Comparison of ENCODE assay signal across 28 mouse cellular contexts in the genomic region with DNA sequence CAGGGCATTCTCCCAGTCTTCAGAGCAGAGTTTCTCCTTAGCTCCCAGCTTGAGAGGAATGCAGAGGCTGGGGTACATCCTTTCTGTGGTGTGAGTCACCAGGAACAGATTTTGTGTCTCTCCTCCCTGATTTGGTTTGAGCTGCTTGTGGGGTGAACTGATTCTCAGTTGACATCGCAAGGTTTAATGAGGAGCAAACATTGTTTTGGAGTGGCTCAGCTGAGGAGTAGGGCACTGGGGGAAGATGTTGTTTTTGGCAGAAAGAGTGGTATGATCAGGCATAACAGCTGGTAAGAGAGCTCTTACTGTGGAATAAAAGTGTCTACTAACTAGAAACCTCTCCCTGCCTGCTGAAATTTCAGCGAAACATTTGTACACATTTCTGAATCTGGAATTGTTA.
DNase-seq lines count a peak whose midpoint lies in the region; ATAC-seq and TF ChIP-seq lines count a peak whose summit lies in the region.
"Had no signal": no experiment of that assay in that cellular context is flagged by ENCODE, and none has a peak within 500 bp of the region (broad histone marks: within the 10 kb centered on the region; RNA-seq: fewer than 3 reads in every experiment).

No protein-coding gene starts in this region.

- no peak for TF ChIP-seq CTCF in lung, embryonic 14.5 days (IDR thresholded peaks at IDR 0.05; ENCODE audit: low read depth)

- ATAC-seq in frontal cortex, adult (ENCODE audit: low TSS enrichment) = peak; percentile 9; the same call in 1 of the 2 replicates
- peak; percentile 24; the same call in 1 of the 2 replicates for ATAC-seq in lung, embryonic 14.5 days (ENCODE audit: insufficient read depth)
- ATAC-seq in megakaryocyte-erythroid progenitor cell, adult 5-6 weeks (replicated peaks; ENCODE audit: low FRiP score, low TSS enrichment, poor library complexity, severe bottlenecking) = no peak
- ATAC-seq: CD4-positive, CD25-positive, alpha-beta regulatory T cell, adult 4 months; forebrain, embryonic 13.5 days; forebrain, embryonic 16.5 days; hindbrain, postnatal 0 days; inflammation-experienced regulatory T-cells, adult 6 months; intestine, embryonic 16.5 days had no signal

- no peak for DNase-seq in frontal cortex, postnatal 14 days (ENCODE audit: low spot score in 2 of 2)
- DNase-seq in lung, embryonic 14.5 days = peak; percentile 15
- DNase-seq in lung, adult 18-20 months = no peak
- DNase-seq in brain, adult 2 months (ENCODE audit: low read depth, low spot score) = peak; percentile 27
- no peak for DNase-seq in heart, embryonic 10.5 days (ENCODE audit: low spot score)
- DNase-seq: adrenal gland, postnatal 10 days; adrenal gland, postnatal 36 days; B cell, adult 2 months; cerebellum, adult 11 months; cerebellum, adult 2 months; cerebellum, adult 9-11 months; cerebellum, postnatal 25 days; gastrocnemius, postnatal 25 days; heart, postnatal 10 days; heart, postnatal 4 days had no signal

- H3K4me1 ChIP-seq in lung, embryonic 14.5 days (ENCODE audit: insufficient read depth) = no peaks in the 10 kb centered on the region
- H3K4me1 ChIP-seq in heart, embryonic 10.5 days = no peaks in the 10 kb centered on the region
- H3K4me1 ChIP-seq: embryonic facial prominence, embryonic 13.5 days; forebrain, embryonic 13.5 days; heart, embryonic 12.5 days; heart, embryonic 15.5 days had no signal

- H3K36me3 ChIP-seq in lung, embryonic 14.5 days (ENCODE audit: insufficient read depth) = no peaks in the 10 kb centered on the region
- H3K36me3 ChIP-seq in heart, embryonic 10.5 days = no peaks in the 10 kb centered on the region
- H3K36me3 ChIP-seq: embryonic facial prominence, embryonic 13.5 days; forebrain, embryonic 10.5 days; heart, embryonic 12.5 days; heart, embryonic 15.5 days had no signal

- H3K9ac ChIP-seq in lung, embryonic 14.5 days = no peak overlapping the region
- H3K9ac ChIP-seq: embryonic facial prominence, embryonic 13.5 days; forebrain, embryonic 13.5 days; heart, embryonic 12.5 days; heart, embryonic 15.5 days; hindbrain, embryonic 14.5 days had no signal

- H3K27ac ChIP-seq in lung, embryonic 14.5 days (ENCODE audit: low read depth) = no peak overlapping the region
- H3K27ac ChIP-seq in heart, embryonic 10.5 days = no peak overlapping the region
- H3K27ac ChIP-seq: embryonic facial prominence, embryonic 13.5 days; forebrain, embryonic 10.5 days; forebrain, embryonic 13.5 days; heart, embryonic 15.5 days; hindbrain, embryonic 14.5 days; hindbrain, postnatal 0 days had no signal

- H3K27me3 ChIP-seq in lung, embryonic 14.5 days (ENCODE audit: insufficient read depth, low read length) = no peaks in the 10 kb centered on the region
- no peaks in the 10 kb centered on the region for H3K27me3 ChIP-seq in heart, embryonic 10.5 days (ENCODE audit: insufficient read depth, poor library complexity, severe bottlenecking)
- H3K27me3 ChIP-seq: embryonic facial prominence, embryonic 13.5 days; forebrain, embryonic 13.5 days; heart, embryonic 12.5 days; heart, embryonic 15.5 days had no signal

- 46% methylated on average over 2 of the region's 2 CpGs for WGBS in lung, embryonic 14.5 days
- WGBS in heart, embryonic 10.5 days = 78% methylated on average over 2 of the region's 2 CpGs

- H3K9me3 ChIP-seq in lung, embryonic 14.5 days (ENCODE audit: low read depth, low read length) = no peaks in the 10 kb centered on the region
- H3K9me3 ChIP-seq in heart, embryonic 10.5 days = no peaks in the 10 kb centered on the region
- H3K9me3 ChIP-seq: embryonic facial prominence, embryonic 13.5 days; forebrain, embryonic 10.5 days; forebrain, embryonic 13.5 days; heart, embryonic 12.5 days; heart, embryonic 15.5 days had no signal

- H3K4me2 ChIP-seq in lung, embryonic 14.5 days = no peak overlapping the region
- H3K4me2 ChIP-seq: embryonic facial prominence, embryonic 13.5 days; forebrain, embryonic 13.5 days; heart, embryonic 12.5 days; heart, embryonic 15.5 days; hindbrain, embryonic 14.5 days had no signal

- H3K4me3 ChIP-seq in lung, embryonic 14.5 days (ENCODE audit: low read depth, low read length) = no peak overlapping the region
- no peak overlapping the region for H3K4me3 ChIP-seq in heart, embryonic 10.5 days
- H3K4me3 ChIP-seq: embryonic facial prominence, embryonic 13.5 days; forebrain, embryonic 10.5 days; forebrain, embryonic 13.5 days; heart, embryonic 12.5 days; heart, embryonic 15.5 days had no signal

Comparison
In these comparisons a context has a peak if more than half of its experiments do, and no peak if none do; other contexts are left out.
1. DNase-seq: peak in lung, embryonic 14.5 days (single experiment) and brain, adult 2 months (single experiment); none in frontal cortex, postnatal 14 days (0 of 2), lung, adult 18-20 months (0 of 2) and heart, embryonic 10.5 days (single experiment).